Mouse (Mus musculus): ENCODE data around the gene Sema4b.

The Sema4b gene

DNA sequence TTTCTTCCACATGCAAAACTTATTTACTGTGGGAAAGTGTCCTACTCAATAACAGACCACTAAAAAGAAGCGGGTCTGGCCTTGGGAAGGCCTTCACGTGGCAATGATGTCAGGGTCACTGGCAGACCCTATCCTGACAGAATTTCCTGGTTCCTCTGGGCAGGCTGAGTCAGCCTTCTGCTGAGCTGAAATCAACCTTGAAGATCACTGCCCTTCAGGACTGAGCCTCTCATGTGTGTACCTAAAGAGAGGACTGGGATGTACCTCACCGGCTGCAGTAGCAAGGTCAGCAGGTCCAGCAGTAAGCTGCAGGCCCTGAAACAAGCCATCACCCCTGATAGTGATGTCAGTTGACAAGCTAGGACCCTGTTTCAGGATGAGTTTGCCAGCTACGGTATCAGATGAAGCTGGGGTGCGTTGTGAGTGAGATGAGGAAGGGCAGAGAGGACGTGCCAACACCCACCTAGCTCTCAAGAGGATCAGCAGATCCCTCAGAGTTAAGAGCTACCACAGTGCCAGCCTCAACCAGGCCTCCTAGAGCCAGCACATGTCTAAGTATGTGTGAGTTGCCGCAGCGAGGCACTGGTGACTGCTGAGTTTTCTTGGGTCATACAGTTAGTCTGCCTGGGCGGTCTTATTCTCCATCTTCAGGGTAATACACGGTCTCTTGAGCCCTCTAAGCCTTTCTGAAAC lies 8.5 kb upstream of the Sema4b start:
- DNase-seq (ENCODE audit: low spot score), result no peak

DNA sequence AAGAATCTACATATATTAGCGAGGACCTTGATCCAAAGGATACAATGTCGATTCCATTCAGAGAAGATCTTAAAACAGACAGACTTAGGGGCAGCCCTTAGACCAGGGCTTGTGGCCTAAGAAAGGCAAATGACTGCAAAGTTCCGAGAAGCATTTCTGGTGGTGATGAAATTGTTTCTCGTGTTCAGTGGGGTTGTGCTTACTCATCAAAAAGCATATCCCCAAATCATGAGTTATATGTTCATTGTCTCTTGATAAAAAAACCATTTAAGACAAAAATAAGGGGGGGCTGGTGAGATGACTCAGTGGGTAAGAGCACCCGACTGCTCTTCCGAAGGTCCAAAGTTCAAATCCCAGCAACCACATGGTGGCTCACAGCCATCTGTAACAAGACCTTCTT lies 7.3 kb upstream of the Sema4b start:
- DNase-seq (ENCODE audit: low spot score), result no peak

DNA sequence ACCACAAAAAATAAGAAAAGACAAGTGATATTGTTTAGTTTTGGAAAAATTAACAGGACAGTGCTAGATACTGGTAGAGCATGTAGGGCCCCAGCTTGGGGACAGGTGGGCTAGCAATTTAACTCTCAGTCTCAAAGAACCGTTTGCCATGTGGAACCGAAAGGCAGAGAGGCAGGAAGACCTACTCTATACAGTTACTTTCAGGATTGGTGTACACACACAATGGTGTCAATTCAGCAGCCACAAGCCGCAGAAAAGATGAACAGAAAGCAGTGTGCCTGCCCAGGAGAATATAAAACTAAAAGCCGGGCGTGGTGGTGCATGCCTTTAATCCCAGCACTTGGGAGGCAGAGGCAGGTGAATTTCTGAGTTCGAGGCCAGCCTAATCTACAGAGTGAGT lies 6.9 kb upstream of the Sema4b start:
- DNase-seq (ENCODE audit: low spot score), result no peak

DNA sequence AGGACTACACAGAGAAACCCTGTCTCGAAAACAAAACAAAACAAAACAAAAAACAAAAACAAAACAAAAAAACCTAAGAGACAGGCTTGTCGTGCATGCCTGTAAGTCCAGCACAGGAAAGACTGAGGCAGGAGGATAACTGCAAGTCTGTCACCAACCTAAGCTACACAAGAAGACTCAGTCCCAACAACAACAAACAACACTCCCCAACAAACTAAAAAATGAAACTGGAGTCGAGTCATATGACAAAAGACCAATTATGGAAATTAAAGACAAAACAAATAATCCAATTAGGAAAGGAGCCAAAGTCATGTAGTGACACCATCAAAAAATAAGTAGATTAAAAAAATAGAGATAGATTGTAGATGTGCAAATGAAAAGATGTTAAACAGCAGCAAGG lies 6.4 kb upstream of the Sema4b start:
- no peak for DNase-seq (ENCODE audit: low spot score)

DNA sequence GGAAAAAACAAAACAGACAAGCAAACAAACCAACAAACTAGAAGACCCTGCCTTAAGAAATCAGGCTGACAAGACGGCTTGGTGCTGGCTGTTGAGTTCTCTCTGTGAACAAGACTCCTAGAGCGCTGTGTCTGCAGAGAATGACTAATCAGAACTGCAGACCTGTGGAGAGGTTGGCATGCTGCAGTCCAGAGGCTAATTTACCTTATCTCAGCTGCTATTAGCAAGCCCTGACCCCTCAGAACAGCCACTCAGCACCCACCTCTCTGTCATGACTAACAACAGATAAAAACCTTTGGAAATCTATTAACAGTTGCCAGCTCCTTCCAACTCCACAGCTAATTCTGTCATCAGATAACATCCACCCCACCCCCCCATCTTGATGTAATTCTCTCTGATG lies 5.6 kb upstream of the Sema4b start:
- DNase-seq (ENCODE audit: low spot score), result no peak

DNA sequence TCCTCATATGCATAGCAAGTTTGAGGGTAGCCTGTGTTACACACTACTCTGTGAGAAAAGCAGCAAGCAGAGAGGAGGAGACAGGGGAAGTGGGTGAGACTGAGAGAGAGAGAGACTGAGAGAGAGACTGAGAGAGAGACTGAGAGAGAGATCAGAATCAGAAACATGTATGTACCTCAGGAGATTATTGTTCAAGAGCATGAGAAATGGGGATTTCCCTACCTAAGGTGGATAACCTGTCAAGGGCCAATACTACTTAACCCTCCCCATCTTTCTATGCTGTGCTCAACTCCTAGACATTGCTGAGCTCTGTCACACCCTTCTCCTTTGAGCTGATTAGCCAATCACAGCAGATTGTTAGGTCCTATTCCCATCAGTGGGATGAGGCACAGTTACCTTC lies 4.5 kb upstream of the Sema4b start:
- no peak for DNase-seq (ENCODE audit: low spot score)

DNA sequence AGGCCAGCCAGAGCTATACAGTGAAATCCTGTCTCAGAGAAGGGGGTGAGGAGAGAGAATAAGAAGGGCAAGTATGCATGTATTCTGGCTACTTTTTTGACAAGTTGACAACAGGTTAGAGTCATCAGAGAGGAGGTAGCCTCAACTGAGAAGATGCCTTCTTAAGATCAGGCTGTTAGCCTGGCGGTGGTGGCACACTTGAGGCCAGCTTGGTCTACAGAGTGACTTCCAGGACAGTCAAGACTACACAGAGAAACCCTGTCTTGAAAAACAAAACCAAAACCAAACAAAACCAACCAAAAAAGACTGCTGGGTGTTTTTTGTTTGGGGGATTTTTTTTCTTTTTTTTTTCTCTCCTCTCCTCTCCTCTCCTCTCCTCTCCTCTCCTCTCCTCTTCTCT lies 3.2 kb upstream of the Sema4b start:
- no peak for DNase-seq (ENCODE audit: low spot score)

DNA sequence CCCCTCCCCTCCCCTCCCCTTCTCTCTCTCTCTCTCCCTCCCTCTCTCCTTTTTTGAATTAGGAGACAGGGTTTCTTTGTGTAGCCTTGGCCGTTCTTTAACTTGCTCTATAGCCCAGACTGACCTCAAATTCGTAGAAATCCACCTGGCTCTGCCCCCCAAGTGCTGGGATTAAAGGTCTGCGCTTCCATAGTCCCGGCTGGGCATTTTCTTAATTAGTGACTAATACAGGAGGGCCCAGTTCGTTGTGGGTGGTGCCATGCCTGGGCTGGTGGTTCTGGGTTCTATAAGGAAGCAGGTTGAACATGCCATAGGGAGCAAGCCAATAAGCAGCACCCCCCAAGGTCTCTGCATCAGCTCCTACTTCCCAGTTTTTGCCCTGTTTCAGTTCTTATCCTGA lies 2.7 kb upstream of the Sema4b start:
- DNase-seq (ENCODE audit: low spot score), result no peak

DNA sequence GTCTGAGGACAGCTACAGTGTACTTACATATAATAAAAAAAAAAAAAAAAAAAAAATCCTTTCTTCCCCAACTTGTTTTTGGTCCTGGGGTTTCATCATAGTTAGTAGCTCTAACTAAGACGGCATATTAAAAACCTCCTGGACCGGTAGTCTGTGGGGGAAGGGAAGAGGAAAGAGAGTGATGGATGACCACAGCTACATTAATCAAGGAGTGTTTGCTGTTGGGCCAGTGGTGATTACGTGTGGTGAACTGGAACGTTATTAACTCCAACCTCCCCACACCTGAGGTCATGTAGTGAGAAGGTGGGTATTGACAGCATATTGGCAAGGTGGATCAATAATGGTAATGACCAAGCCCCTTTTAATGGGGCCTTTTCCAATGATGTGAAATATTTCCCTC lies 2.1 kb upstream of the Sema4b start:
- no peak for DNase-seq (ENCODE audit: low spot score)

DNA sequence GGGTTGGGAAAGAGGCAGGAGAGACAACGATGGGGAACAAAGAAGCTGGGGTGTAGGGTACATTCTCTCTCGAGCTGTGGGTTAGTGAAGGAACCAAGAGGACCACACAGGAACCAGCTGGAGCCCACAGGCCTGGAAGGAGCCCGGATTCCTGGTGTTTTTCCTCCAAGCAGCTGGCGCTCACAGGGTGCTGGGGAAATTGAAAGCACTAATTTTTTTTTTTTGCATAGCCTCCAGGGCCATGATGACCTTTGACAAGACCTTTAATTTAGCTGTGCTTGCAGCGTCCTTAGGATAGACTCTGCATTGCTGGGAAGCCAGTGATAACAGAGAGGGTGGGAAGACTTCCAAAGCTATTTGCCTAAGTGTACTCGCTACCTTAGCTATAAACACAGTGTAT lies 1.7 kb upstream of the Sema4b start:
- DNase-seq (ENCODE audit: low spot score), result no peak

DNA sequence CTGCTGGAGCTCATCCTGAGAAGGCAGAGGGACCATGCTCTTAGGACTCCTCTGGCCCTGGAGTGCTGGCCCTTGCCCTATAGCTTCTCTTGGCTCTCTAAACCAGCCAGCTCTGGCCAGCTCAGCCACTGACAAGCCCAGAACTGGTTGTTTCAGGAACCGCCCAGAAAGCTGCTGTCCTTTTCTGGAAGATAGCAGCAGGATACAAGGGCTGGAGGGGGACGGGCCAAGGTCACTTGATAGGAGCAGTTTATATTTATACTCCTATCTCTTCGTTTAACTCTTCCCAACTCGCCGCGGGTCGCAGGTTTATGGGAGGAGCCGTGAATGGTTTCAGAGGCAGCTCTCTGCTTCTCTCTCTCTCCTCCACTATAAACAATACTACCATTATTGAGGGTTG lies 620 bp upstream of the Sema4b start:
- DNase-seq (ENCODE audit: low spot score), result no peak

DNA sequence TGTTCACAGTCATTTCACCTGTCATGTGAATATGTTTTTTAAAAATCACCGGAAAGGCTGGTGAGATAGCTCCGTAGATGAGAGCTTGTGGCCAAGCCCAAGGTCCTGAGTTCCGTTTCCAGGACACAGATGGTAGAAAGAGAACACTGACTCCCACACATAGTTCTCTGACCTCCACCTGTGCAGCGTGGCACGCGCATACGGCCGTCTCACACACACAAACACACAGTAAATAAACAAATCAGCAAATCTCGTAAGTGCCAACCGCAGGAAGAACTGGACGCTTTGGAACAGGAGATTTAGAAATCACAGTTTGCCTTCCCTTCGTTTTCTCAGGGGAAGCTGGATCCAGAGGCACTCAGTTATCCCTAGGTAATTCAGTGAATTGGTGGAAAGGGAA lies 860 bp downstream of the Sema4b start:
- DNase-seq (ENCODE audit: low spot score), result no peak

DNA sequence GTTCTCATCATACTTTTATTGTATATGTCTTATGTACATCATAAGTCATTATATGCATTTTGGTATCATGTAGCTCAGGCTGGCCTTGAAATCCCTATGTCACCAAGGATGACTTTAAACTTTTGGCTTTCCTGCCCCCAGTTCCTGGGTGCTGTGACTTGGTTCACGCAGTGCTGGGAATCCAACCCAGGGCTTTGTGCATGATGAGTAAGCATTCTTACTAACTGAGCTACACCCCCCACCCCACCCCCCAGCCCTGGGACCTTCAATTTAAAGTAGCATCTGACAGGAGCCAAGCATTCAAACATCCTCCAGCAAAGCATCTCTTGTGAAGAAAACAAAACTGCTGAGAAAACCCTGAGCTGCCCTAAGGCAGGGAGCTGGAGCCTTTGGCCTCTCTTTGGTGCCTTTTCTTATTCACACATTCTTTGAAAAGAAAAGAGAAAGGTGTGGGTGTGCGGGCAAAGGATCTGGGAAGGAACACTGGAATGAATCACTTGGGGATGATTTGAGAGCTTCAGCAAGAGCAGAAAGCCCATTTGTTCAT lies 2.0 kb downstream of the Sema4b start:
- DNase-seq (ENCODE audit: low spot score), result no peak

DNA sequence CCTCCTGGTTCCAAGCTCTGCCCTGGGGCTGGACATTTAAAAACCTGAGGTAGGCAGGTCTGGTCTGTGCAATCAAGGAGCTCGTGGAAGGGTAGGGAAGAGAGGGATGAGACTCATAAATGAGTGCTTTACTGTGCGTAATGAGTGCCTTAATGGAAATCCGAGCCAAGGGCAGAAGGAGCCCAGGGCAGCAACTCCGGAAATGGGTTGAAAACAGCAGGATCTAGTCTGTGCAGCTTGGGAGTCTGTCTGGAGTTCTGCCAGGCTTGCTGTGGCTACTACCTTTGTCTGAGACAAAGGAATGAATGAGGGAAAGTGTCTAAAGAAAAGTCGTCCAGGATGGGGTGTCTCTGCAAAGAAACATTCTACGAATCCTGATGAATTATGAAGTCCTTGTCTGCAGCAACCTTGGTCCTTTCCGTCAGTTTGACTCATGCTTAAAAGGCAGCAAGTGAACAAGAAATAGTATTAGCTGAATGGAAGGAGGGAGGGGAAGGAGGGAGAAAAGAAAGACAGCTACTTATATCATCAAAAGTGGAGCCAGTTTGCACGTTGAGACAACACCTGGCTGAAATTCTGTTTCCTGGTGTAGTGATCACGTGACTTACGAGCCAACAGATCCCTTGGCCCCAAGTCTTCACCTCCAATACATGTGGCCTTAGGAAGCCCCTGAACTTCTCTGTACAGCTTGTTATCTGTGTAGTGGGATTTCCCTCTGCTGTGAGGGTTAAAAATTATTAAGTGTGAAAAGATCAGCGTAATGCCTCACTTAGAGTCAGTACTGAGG lies 2.7 kb downstream of the Sema4b start:
- no peak for DNase-seq (ENCODE audit: low spot score)

DNA sequence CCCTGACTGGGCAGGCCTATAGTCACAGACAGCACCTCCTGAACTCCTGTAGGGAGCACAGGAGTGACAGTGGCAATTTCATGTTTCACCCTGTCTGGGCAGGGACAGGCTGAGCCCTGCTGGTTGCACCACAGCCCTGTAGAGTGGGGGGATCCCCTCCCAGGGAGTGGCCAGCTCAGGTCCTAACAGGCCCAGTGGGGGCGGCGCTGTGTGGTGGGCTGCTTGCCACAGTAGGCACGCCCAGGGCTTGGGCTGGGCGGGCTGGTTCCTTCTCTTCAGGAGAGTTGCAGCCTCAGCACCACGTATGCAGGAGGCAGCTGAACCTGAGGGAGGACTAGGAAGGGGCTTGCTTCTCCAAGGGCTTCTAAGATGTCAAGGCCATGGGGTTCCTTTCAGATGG lies 4.8 kb downstream of the Sema4b start:
- no peak for DNase-seq (ENCODE audit: low spot score)

DNA sequence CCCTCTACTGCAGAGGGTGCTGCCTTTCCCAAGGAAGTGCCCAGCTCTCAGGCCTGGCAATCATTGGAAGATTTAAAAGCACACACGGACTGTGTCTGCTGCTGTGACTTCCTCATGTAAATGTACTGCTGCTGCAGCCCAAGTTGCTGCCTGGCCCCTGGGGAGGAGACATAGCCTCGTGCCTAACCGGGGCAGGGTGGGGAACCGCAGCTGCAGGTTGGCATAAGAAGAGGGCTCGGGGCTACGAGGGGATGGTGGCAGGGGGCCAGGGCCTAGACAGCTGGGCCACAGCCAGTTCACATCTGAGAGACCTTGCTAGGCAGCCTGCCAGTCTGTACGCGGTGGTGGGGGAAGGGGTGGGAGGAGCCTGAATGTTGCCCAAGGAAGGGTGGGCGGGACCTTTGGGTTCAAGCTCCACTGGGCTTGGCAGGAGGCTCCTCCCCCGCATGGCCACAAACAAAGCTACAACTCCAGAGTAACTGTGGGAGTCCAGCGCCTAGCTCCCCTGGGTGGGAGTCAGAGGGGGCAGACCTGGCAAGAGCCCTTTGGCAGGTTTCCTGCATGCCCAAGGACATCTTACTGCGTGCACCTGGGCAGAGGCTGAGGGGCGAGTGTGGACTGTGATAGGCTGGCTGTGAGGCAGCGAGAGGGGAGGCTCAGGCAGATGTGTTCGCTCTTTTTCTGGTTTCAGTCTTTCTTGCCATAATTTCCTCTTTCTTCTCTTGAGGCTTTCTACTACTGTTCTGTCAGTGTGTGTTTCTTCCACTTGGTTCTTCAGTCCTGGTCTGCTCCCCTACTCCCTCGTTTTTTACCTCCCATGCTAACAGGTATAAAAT lies 5.8 kb downstream of the Sema4b start:
- peak; percentile 72 for DNase-seq (ENCODE audit: low spot score)

DNA sequence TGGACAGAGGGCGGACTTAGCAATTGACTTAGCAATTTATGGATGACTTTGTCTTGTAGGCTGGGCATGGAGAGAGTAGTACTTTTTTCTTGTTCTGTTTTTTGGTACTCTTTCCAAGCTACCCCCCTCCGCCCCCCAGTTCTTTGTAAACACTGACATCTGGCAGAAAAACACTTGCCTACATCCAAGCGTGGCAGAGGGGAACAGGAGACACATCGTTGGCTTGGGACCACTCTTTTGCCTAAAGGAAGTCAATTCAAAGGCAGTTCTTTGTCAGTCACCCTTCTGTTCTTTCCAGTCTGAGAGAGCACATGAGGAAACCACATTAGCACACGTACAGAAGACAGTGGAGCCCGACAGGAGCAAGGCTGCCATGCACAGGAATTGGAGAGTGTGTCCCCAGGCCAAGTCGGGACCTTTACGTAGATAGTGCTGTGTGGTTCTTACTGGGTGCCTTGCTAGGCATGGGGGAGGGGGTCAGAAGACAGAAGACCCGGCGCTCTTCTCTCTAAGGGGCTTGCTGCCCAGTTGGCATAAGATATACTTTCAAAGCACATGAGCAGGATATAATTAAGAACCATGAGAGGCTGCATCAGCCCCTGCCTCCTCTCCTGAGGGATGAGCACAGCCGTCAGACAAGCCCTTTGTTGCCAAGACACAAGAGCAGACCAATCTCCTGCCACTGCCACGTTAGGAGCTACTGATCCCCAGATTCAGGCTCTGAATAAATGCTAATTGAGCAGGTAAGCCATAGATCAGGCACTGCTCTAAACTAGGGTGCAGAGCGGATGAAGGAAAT lies 7.5 kb downstream of the Sema4b start:
- no peak for DNase-seq (ENCODE audit: low spot score)

DNA sequence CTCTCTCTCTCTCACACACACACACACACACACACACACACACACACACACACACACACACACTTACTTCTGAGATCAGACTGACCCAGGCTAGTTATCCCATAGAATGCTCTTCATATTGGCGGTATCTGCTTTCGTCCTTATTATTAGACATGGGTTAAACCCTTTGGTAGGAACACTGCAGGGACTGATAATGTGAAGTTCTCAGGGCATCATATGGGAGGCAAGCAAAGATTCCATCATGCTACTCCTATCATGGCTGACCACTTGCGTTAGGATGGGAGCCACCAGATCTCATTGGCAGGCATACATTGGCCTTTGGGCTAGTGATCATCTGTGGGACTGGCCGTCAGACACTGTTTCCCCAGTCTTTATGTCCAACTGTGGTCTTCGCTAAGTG lies 8.5 kb downstream of the Sema4b start:
- no peak for DNase-seq (ENCODE audit: low spot score)

DNA sequence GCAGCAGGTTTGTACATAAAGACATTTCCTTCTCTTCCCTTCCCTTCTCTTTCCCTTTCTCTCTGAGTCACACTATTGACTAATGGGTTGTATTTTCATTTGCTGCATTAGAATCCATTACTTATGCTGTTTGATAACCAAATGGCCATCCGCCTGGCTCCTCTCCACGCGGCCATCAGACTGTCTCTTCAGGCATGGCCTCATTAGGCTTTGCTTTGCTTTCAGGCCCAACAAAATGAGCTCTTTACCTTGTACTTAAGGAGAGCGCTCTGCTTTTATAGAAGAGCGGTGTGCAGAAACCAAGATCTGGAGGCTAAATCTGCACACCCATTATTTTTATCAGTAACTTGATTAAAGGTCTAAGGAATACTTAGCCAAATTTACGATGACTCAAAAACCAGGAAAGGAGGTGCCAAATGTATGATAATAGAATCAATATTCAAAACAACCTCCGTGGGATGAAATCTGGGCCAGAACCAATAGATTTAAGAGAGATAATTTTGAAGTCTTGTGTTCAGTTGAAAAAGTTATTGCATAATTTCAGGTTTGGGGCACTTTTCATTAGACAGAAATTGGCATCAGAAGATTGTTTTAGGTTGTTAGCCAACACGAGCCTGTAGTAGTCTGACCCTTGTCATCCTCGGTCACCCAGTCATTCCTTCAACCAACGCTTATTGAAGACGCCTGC lies 9.1 kb downstream of the Sema4b start:
- no peak for DNase-seq (ENCODE audit: low spot score)

DNA sequence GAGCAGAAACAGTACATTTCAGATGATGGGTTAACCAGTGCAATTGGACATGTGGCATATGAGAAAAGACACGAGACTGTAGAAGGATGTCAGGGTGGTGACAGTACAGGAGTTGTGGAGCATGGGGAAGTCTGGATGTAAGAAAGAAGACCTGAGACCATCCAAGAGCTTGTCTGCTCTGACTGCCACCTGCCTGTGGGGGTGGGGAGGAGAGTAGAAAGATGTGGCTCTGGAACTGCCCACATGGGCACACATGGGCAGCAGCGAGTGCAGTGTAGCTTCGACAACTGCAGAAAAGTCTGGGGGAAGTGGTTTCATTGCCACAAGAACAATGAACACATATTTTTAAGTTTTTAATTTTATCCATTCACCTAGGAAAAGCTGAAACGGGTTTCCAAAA lies 10.7 kb downstream of the Sema4b start:
- no peak for DNase-seq (ENCODE audit: low spot score)
